Mouse (Mus musculus) liver, embryonic 14.5 days (tissue): ENCODE data around the gene Epn3.

Source experiments
- CTCF ChIP-seq: IDR thresholded peaks from 2 replicates; pipeline ENCODE4 v1.5.1; 2016; ENCODE audit warnings: antibody characterized with exemption, low read depth, control low read depth
- EP300 ChIP-seq: IDR thresholded peaks from 2 replicates; pipeline ENCODE4 v1.6.1; 2016; ENCODE audit warnings: antibody characterized with exemption, low read depth

DNA sequence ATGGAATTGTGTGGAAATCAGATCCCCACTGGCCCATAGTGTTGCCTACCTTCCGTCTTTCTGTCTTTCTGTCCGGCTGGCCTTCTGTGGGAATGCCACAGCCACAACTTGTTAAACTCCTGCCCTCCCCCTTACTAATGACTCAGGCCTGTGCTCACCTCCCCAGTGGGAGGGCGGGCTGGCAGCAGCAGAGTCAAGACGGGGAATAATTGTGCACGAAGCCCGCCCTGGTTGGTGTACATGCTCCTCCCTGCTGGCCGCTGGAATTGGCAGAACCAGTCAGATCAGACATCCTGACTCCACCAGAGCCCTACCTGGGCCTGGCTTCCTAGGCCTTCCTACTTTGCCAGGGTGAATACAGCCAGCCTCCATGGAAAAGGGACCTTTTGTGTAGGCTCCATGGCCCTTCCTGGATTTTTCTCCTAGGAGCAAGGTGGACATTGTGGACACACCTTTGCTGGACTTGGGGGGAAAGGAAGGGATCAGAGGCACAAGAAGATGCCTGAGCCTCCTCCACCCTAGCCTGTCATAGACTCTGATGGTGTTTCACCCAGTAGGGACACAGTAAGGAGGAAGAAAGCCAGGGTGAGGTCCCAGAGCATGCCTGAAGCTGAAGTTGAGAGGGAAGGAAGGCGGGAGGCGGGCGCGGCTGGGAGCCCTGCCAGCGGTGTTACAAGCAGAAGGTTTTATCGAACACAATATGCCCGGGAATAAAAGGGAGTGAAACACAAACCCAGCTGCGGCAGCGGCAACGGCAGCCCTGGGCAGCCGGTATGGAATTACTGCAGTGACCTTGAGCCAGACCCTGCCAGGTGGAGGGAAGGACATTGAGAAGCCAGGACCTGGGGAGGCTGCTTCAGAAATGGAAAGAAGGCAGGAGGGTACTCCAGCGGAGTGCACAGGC is 1.4 kb downstream of the Epn3 start:
- no peak for TF ChIP-seq CTCF
- no peak for TF ChIP-seq EP300
